ENCODE assay signal across 18 mouse cellular contexts in genomic region chr4:23133386-23133785, GRCm38 (mm10).
"Had no signal": no experiment of that assay in that cellular context is flagged by ENCODE, and none has a peak within 500 bp of the region (broad histone marks: within the 10 kb centered on the region; RNA-seq: fewer than 3 reads in every experiment).

No protein-coding gene starts in this region.

- DNase-seq: lung, adult 18-20 months; lung, embryonic 14.5 days; lung, postnatal 10 days; lung, postnatal 4 days; retina, postnatal 1 day; right cerebral cortex, adult 18-20 months; right cerebral cortex, postnatal 25 days; right cerebral cortex, postnatal 4 days; spleen, adult 18-20 months; thymus, adult 18-20 months; thymus, postnatal 14 days; thymus, postnatal 36 days had no signal

- H3K4me1 ChIP-seq: midbrain, embryonic 10.5 days; midbrain, embryonic 13.5 days; midbrain, embryonic 15.5 days; neural tube, embryonic 13.5 days; neural tube, embryonic 15.5 days had no signal

- H3K27me3 ChIP-seq: midbrain, embryonic 13.5 days; midbrain, embryonic 15.5 days; neural tube, embryonic 13.5 days; neural tube, embryonic 15.5 days had no signal

- H3K36me3 ChIP-seq: midbrain, embryonic 10.5 days; midbrain, embryonic 13.5 days; midbrain, embryonic 15.5 days; neural tube, embryonic 13.5 days; neural tube, embryonic 15.5 days had no signal

- ATAC-seq: midbrain, embryonic 13.5 days; midbrain, embryonic 15.5 days had no signal

- H3K9me3 ChIP-seq: midbrain, embryonic 10.5 days; midbrain, embryonic 13.5 days; midbrain, embryonic 15.5 days; neural tube, embryonic 13.5 days; neural tube, embryonic 15.5 days had no signal

- H3K4me2 ChIP-seq: lung, embryonic 14.5 days; midbrain, embryonic 13.5 days; midbrain, embryonic 15.5 days; neural tube, embryonic 13.5 days; neural tube, embryonic 15.5 days had no signal

- H3K4me3 ChIP-seq: midbrain, embryonic 10.5 days; midbrain, embryonic 13.5 days; midbrain, embryonic 15.5 days; myocyte; neural tube, embryonic 13.5 days; neural tube, embryonic 15.5 days had no signal

- H3K9ac ChIP-seq: lung, embryonic 14.5 days; midbrain, embryonic 13.5 days; midbrain, embryonic 15.5 days; neural tube, embryonic 13.5 days; neural tube, embryonic 15.5 days had no signal

- H3K27ac ChIP-seq: midbrain, embryonic 10.5 days; midbrain, embryonic 13.5 days; midbrain, embryonic 15.5 days; neural tube, embryonic 13.5 days; neural tube, embryonic 15.5 days had no signal
